Comparison of ENCODE assay signal across 12 mouse cellular contexts in the genomic region with DNA sequence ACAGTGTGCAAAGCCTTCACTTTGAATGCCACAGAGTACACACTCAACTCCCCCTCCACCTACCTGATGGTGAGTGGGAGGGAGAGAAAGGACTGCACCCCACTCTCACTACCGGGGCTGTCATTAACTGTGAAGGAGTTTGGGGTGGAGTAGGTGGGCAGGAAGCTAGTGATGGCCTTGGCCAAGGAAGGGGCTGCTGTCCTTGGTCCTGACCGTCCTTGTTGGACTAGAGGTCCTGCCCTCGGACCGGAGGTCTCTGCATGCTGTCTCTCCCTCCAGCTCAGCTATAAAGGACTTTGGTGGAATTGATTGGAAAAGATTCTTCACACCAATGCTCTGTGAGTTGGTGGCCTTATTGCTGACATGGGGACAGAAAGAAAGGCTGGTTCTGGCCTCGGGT.
A peak's percentile ranks its signal among the peaks of the same experiment; 100 is the strongest.
DNase-seq lines count a peak whose midpoint lies in the region; ATAC-seq lines count a peak whose summit lies in the region.
"Had no signal": no experiment of that assay in that cellular context is flagged by ENCODE, and none has a peak within 500 bp of the region (broad histone marks: within the 10 kb centered on the region; RNA-seq: fewer than 3 reads in every experiment).

No protein-coding gene starts in this region.

- peak; percentile 67 for DNase-seq in kidney, postnatal 10 days
- DNase-seq in kidney, adult 8-10 months, result no peak
- DNase-seq in ES-CJ7 (ENCODE audit: low read depth, low spot score), result peak; percentile 11
- peak; percentile 31 for DNase-seq in Muller cell, postnatal 12 days (ENCODE audit: inconsistent ontology term)
- peak; percentile 63 for DNase-seq in forelimb bud, embryonic 11.5 days (ENCODE audit: low read depth, low spot score)
- no peak for DNase-seq in cerebellum, postnatal 14 days
- DNase-seq: cerebellum, adult 2 months; kidney, adult 18-20 months had no signal

- no peak overlapping the region for H3K4me3 ChIP-seq in forebrain, embryonic 13.5 days
- H3K4me3 ChIP-seq: heart, embryonic 13.5 days; midbrain, embryonic 13.5 days had no signal

- H3K36me3 ChIP-seq in forebrain, embryonic 13.5 days (ENCODE audit: poor library complexity, severe bottlenecking), result no peaks in the 10 kb centered on the region
- H3K36me3 ChIP-seq: heart, embryonic 13.5 days; midbrain, embryonic 13.5 days had no signal

- 0 out of 2 replicates have a peak, but pooled peaks cover 7% of the 10 kb centered on the region for H3K27me3 ChIP-seq in forebrain, embryonic 13.5 days

- H3K27ac ChIP-seq in forebrain, embryonic 13.5 days, result no peak overlapping the region
- H3K27ac ChIP-seq: heart, embryonic 13.5 days; midbrain, embryonic 13.5 days had no signal

- H3K9me3 ChIP-seq in forebrain, embryonic 13.5 days (replicated peaks), result no peaks in the 10 kb centered on the region
- H3K9me3 ChIP-seq: heart, embryonic 13.5 days; midbrain, embryonic 13.5 days had no signal

- no peak overlapping the region; the same call in 1 of the 2 replicates for H3K9ac ChIP-seq in forebrain, embryonic 13.5 days
- H3K9ac ChIP-seq: heart, embryonic 13.5 days; midbrain, embryonic 13.5 days had no signal

- 46% methylated on average over 5 of the region's 5 CpGs for WGBS in forebrain, embryonic 13.5 days

- ATAC-seq in forebrain, embryonic 13.5 days, result no peak
- no peak for ATAC-seq in frontal cortex, adult (ENCODE audit: low TSS enrichment)
- ATAC-seq: midbrain, embryonic 13.5 days had no signal

- no peaks in the 10 kb centered on the region for H3K4me1 ChIP-seq in forebrain, embryonic 13.5 days
- H3K4me1 ChIP-seq: heart, embryonic 13.5 days had no signal

- H3K4me2 ChIP-seq in forebrain, embryonic 13.5 days, result no peak overlapping the region
- H3K4me2 ChIP-seq: heart, embryonic 13.5 days; midbrain, embryonic 13.5 days had no signal

Comparison
In these comparisons a context has a peak if more than half of its experiments do, and no peak if none do; other contexts are left out.
1. DNase-seq: peak in kidney, postnatal 10 days (single experiment), ES-CJ7 (single experiment), Muller cell, postnatal 12 days (single experiment) and forelimb bud, embryonic 11.5 days (single experiment); none in kidney, adult 8-10 months (0 of 2) and cerebellum, postnatal 14 days (0 of 2).